Mouse (Mus musculus): ENCODE measurements around the gene Ywhag. TPM values are rescaled to one million over a fixed set of nuclear protein-coding genes. Genes with fewer than 3 reads are reported as not detected.

Ywhag gene
- polyA plus RNA-seq, 1 experiment from 2014 or later: 208 TPM

DNA sequence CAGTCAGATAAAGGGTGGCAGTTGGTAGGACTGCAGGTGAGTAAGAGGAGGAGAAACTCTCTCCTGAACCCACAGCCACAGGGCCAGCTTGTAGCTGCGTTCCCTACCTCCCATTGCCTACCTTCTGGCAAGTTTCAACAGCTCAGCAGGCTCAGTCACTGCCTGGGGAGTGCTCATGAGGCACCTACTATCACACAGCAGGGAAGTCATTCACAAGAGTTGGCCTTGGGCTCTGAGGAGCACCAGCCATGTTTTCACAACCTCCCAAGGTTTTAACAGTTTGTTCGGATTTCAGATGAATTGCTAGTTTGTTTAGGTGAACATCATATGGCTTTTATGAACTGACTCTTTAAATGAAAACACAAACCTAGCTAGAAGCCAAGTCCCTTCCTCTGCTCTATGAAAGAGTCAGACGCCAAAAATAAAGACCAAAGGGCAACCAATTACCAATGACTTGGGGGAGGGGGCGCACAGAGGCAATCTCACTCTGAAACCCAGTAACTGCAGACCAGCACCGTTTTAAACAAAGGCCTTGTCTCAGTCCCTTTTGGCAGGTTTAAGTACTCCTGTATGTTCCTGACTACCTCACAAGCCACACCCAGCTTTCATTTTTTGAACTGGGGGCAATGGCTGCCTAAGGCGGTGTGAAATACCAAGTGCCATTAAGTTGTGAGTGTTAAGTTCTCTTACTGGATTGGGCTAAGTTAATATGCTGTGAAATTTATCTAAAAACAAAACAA, 4.6 kb downstream of the Ywhag start:
- 84% methylated on average over 6 of the region's 6 CpGs for WGBS
- ATAC-seq (ENCODE audit: low FRiP score) (no peak), DNase-seq (ENCODE audit: low spot score) (no peak)
- Histone ChIP-seq H3K9me3 (ENCODE audit: control insufficient read depth, low read length) (no peaks in the 10 kb centered on the region), H3K27me3 (ENCODE audit: control insufficient read depth, insufficient read depth, low read length) (no peaks in the 10 kb centered on the region), H3K36me3 (ENCODE audit: control insufficient read depth, insufficient read depth, low read length) (peaks cover 12% of the 10 kb centered on the region), H3K4me3 (ENCODE audit: low read depth, low read length) (no peak overlapping the region), H3K27ac (ENCODE audit: low read depth, low read length) (no peak overlapping the region), H3K9ac (ENCODE audit: low read depth, low read length) (no peak overlapping the region), H3K4me1 (replicated peaks; ENCODE audit: control insufficient read depth, insufficient read depth, low read length) (peaks cover 2% of the 10 kb centered on the region; the same call in 1 of the 2 replicates), H3K4me2 (replicated peaks; ENCODE audit: low read depth, low read length) (no peak overlapping the region)

DNA sequence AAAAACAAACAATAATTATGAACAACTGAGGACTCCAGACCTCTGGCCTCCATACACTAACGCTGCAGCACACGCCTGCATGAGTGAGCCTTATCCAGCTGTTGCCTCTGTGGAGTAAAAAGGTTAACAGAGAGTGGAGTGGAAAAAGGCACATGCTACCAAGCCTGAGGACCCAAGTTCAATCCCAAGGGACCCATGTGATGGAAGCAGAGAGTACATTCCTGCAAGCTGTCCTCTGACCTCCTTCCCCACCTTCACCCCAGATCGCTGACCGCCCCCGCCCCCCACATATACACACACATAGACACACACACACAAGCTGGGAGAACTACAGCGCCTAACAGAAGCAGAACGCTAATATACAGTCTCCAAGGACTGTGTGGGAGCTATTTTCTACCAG, 10.5 kb downstream of the Ywhag start:
- DNase-seq (ENCODE audit: low spot score): no peak
- Histone ChIP-seq H3K36me3 (ENCODE audit: control insufficient read depth, insufficient read depth, low read length) (peaks cover 21% of the 10 kb centered on the region), H3K9me3 (ENCODE audit: control insufficient read depth, low read length) (no peaks in the 10 kb centered on the region)

DNA sequence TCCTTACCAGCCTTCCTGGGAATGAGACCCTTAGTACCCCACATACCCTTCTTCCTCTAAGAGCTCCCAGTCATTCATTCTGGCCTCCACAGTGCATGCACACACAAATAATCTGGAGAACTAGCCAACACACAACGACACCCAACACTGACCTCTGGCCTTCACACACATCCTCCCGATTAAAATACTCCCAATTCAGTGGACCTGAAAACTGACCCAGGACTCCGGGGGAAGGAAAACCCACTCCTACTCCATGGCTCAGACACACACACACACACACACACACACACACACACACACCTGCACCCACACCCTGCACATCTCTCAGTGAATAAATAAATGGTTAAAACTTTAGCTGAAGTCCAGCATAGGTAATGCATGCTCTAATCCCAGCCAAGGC, 14.5 kb downstream of the Ywhag start:
- Histone ChIP-seq H3K27ac (ENCODE audit: low read depth, low read length) (no peak overlapping the region), H3K4me1 (replicated peaks; ENCODE audit: control insufficient read depth, insufficient read depth, low read length) (no peaks in the 10 kb centered on the region)

More for the DNA sequence above, 10.5 kb downstream of the Ywhag start:
- 94% methylated on average over 7 of the region's 7 CpGs for WGBS
- no peak overlapping the region for H3K4me2 ChIP-seq (replicated peaks; ENCODE audit: low read depth, low read length)
- no peaks in the 10 kb centered on the region for H3K4me1 ChIP-seq (replicated peaks; ENCODE audit: control insufficient read depth, insufficient read depth, low read length)
- H3K27me3 ChIP-seq (ENCODE audit: control insufficient read depth, insufficient read depth, low read length): no peaks in the 10 kb centered on the region
- no peak overlapping the region for H3K4me3 ChIP-seq (ENCODE audit: low read depth, low read length)
- no peak for ATAC-seq (ENCODE audit: low FRiP score)
- H3K27ac ChIP-seq (ENCODE audit: low read depth, low read length): no peak overlapping the region
- no peak overlapping the region for H3K9ac ChIP-seq (ENCODE audit: low read depth, low read length)

DNA sequence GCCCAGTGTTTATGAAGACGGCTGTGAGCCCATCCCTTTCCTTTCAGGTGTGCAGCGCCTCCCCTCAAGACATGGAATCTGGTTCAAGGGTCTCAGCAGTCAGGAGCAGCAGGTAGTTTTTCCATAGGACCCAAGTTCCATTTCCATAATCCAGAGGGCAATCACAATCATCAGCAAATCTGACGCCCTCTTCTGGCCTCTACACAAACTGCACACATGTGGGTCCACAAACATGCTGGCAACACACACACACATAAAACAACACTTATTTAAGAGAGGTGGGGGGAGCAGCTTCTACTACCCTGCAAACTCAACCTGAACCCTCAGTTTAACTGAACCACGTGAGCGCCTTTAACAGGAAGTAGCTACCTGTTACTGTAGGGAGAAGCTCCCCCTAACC, 15.8 kb downstream of the Ywhag start:
- 96% methylated on average over 5 of the region's 5 CpGs for WGBS
- Histone ChIP-seq H3K27ac (ENCODE audit: low read depth, low read length) (no peak overlapping the region), H3K9ac (ENCODE audit: low read depth, low read length) (no peak overlapping the region), H3K4me3 (ENCODE audit: low read depth, low read length) (no peak overlapping the region), H3K9me3 (ENCODE audit: control insufficient read depth, low read length) (no peaks in the 10 kb centered on the region), H3K27me3 (ENCODE audit: control insufficient read depth, insufficient read depth, low read length) (no peaks in the 10 kb centered on the region), H3K36me3 (ENCODE audit: control insufficient read depth, insufficient read depth, low read length) (peaks cover 23% of the 10 kb centered on the region), H3K4me1 (replicated peaks; ENCODE audit: control insufficient read depth, insufficient read depth, low read length) (no peaks in the 10 kb centered on the region), H3K4me2 (replicated peaks; ENCODE audit: low read depth, low read length) (no peak overlapping the region)
- DNase-seq (ENCODE audit: low spot score): no peak
- ATAC-seq (ENCODE audit: low FRiP score): no peak

More for the DNA sequence above, 14.5 kb downstream of the Ywhag start:
- ATAC-seq (ENCODE audit: low FRiP score): no peak
- Histone ChIP-seq H3K27me3 (ENCODE audit: control insufficient read depth, insufficient read depth, low read length) (no peaks in the 10 kb centered on the region), H3K4me3 (ENCODE audit: low read depth, low read length) (no peak overlapping the region), H3K9me3 (ENCODE audit: control insufficient read depth, low read length) (no peaks in the 10 kb centered on the region), H3K4me2 (replicated peaks; ENCODE audit: low read depth, low read length) (no peak overlapping the region), H3K36me3 (ENCODE audit: control insufficient read depth, insufficient read depth, low read length) (peaks cover 23% of the 10 kb centered on the region), H3K9ac (ENCODE audit: low read depth, low read length) (no peak overlapping the region)
- DNase-seq (ENCODE audit: low spot score): no peak
- WGBS: 92% methylated on average over 3 of the region's 3 CpGs

DNA sequence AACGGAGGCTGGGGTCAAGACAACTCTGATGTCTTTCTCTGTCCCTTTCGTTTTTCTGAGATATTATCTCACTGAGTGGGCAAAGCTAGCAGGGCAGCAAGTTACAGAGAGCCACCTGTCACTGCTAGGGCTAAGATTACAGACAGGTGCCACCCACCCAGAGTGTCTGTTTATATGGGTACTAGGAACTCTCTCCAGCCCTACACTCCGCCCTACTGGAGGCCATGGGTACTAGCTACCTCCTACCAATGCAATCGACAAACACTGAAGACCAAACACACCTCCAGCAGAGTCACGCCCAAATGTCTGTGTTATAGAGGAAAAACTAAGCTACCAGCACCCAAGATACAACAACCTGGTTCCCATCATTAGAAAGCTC, 16.4 kb downstream of the Ywhag start:
- Histone ChIP-seq H3K4me2 (replicated peaks; ENCODE audit: low read depth, low read length) (no peak overlapping the region), H3K27ac (ENCODE audit: low read depth, low read length) (no peak overlapping the region), H3K9ac (ENCODE audit: low read depth, low read length) (no peak overlapping the region), H3K4me3 (ENCODE audit: low read depth, low read length) (no peak overlapping the region), H3K9me3 (ENCODE audit: control insufficient read depth, low read length) (no peaks in the 10 kb centered on the region), H3K27me3 (ENCODE audit: control insufficient read depth, insufficient read depth, low read length) (no peaks in the 10 kb centered on the region), H3K4me1 (replicated peaks; ENCODE audit: control insufficient read depth, insufficient read depth, low read length) (no peaks in the 10 kb centered on the region), H3K36me3 (ENCODE audit: control insufficient read depth, insufficient read depth, low read length) (peaks cover 23% of the 10 kb centered on the region)
- DNase-seq (ENCODE audit: low spot score): no peak
- WGBS: 93% methylated on average over 5 of the region's 5 CpGs
- ATAC-seq (ENCODE audit: low FRiP score): no peak

DNA sequence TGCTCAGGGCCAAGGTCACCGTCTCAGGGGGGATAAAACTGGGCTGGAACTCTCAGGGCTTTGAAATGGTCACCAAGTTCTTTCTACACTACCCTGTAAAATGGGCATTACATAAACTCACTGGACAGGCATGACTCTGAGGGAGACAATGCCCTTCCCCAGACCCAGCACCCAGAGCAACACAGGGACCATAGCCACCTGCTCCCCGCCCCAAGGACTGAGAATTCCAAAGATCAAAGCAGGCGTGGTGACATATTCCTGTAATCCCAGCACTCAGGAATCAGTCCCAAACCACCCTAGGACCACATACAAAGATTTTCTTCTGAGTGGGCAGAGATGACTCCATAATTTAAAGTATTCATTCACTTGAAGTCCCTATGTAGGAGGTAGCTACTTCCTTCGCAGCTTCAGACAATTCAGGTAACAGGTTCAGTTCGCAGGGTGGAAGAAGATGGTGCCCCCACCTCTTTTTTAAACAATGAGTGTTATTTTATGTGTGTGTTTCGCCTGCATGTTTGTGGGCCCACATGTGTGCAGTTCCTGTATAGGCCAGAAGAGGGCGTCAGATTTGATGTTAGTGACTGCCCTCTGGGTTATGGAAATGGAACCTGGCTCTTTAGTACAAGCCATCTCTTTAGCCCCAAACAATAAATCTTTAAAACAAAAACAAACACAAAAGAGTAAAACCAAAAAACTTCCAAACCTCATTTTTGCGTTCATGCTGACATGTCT, 16.9 kb downstream of the Ywhag start:
- Histone ChIP-seq H3K9me3 (ENCODE audit: control insufficient read depth, low read length) (no peaks in the 10 kb centered on the region), H3K9ac (ENCODE audit: low read depth, low read length) (no peak overlapping the region), H3K36me3 (ENCODE audit: control insufficient read depth, insufficient read depth, low read length) (peaks cover 23% of the 10 kb centered on the region), H3K27ac (ENCODE audit: low read depth, low read length) (no peak overlapping the region), H3K4me1 (replicated peaks; ENCODE audit: control insufficient read depth, insufficient read depth, low read length) (no peaks in the 10 kb centered on the region), H3K4me3 (ENCODE audit: low read depth, low read length) (no peak overlapping the region), H3K27me3 (ENCODE audit: control insufficient read depth, insufficient read depth, low read length) (no peaks in the 10 kb centered on the region), H3K4me2 (replicated peaks; ENCODE audit: low read depth, low read length) (no peak overlapping the region)
- no peak for DNase-seq (ENCODE audit: low spot score)
- 90% methylated on average over 8 of the region's 8 CpGs for WGBS
- no peak for ATAC-seq (ENCODE audit: low FRiP score)

DNA sequence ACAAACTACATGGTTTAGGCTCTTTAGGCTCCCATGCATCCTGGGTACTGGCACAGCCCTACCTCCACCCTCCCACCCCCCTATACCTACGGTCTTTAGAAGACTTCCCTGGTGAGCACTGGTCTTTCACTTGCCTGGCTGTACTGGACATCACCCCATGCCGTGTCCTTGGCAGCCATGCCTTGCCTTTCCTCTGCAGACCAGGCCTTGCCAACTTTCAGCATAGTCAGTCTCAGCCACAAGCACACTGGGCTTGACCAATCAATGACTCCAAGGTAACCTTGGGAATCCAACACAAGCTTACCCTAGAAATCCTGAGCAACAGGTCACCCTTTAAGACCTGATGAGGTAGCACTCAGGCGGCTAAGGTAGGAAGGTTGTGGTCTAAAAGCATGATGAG, 17.8 kb downstream of the Ywhag start:
- 97% methylated on average over 3 of the region's 3 CpGs for WGBS
- Histone ChIP-seq H3K4me2 (replicated peaks; ENCODE audit: low read depth, low read length) (no peak overlapping the region), H3K4me1 (replicated peaks; ENCODE audit: control insufficient read depth, insufficient read depth, low read length) (no peaks in the 10 kb centered on the region), H3K27me3 (ENCODE audit: control insufficient read depth, insufficient read depth, low read length) (no peaks in the 10 kb centered on the region), H3K36me3 (ENCODE audit: control insufficient read depth, insufficient read depth, low read length) (peaks cover 16% of the 10 kb centered on the region), H3K9me3 (ENCODE audit: control insufficient read depth, low read length) (no peaks in the 10 kb centered on the region), H3K9ac (ENCODE audit: low read depth, low read length) (no peak overlapping the region), H3K27ac (ENCODE audit: low read depth, low read length) (no peak overlapping the region), H3K4me3 (ENCODE audit: low read depth, low read length) (no peak overlapping the region)
- DNase-seq (ENCODE audit: low spot score) (no peak), ATAC-seq (ENCODE audit: low FRiP score) (no peak)

DNA sequence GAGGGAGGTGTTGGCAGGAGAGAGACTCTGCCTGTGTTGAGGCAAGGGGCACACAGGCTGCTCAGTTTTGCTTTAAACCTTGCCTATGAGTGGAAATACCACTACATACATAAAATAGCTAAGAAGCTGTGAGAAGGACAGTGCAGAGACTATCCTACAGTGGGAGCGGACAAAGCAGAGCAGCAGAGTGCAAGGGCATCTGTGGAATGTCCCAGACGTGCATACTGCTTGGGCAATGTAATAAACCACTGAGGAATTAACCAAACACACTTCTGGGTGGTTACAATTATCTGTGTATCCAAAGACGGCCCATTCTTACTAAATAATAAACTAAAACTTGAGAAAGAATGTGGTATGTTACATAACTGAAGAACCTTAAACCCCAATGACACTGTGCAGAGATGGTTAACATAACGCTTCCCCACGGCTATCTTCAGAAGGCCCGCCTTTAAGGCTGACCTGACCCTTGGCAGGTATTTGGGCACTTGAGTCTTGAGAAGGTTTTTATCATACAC, 18.3 kb downstream of the Ywhag start:
- H3K36me3 ChIP-seq (ENCODE audit: control insufficient read depth, insufficient read depth, low read length): peaks cover 17% of the 10 kb centered on the region
- H3K9me3 ChIP-seq (ENCODE audit: control insufficient read depth, low read length): no peaks in the 10 kb centered on the region
- no peaks in the 10 kb centered on the region for H3K27me3 ChIP-seq (ENCODE audit: control insufficient read depth, insufficient read depth, low read length)
- no peak overlapping the region for H3K4me2 ChIP-seq (replicated peaks; ENCODE audit: low read depth, low read length)
- no peak overlapping the region for H3K4me3 ChIP-seq (ENCODE audit: low read depth, low read length)
- H3K9ac ChIP-seq (ENCODE audit: low read depth, low read length): no peak overlapping the region
- H3K27ac ChIP-seq (ENCODE audit: low read depth, low read length): no peak overlapping the region
- ATAC-seq (ENCODE audit: low FRiP score) (no peak), DNase-seq (ENCODE audit: low spot score) (no peak)
- no peaks in the 10 kb centered on the region for H3K4me1 ChIP-seq (replicated peaks; ENCODE audit: control insufficient read depth, insufficient read depth, low read length)
- WGBS: 89% methylated on average over 6 of the region's 6 CpGs

DNA sequence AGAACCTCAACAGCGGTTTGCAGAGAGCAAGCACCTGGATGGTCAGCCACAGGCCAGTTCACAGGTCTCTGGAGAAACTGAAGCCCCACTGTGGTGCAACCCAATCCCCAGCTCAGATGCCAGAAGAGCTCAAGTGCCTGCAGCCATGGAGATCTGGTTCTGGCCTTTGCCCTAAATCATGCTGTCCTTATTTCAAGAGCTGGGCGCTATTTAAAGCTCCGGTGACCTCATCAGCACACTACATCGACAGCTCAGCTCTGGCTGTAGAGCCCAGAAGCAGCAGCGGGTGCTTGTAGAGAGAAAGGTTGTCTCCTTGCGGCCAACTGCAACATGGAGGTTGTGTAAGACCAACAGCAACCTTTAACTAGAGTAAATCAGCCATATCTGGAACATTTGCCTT, 20.3 kb downstream of the Ywhag start:
- H3K36me3 ChIP-seq (ENCODE audit: control insufficient read depth, insufficient read depth, low read length): peaks cover 23% of the 10 kb centered on the region
- ATAC-seq (ENCODE audit: low FRiP score): no peak

More for the DNA sequence above, 20.3 kb downstream of the Ywhag start:
- DNase-seq (ENCODE audit: low spot score): no peak
- no peak overlapping the region for H3K27ac ChIP-seq (ENCODE audit: low read depth, low read length)
- H3K4me3 ChIP-seq (ENCODE audit: low read depth, low read length): no peak overlapping the region
- H3K4me2 ChIP-seq (replicated peaks; ENCODE audit: low read depth, low read length): no peak overlapping the region
- WGBS: 94% methylated on average over 6 of the region's 6 CpGs
- no peak overlapping the region for H3K9ac ChIP-seq (ENCODE audit: low read depth, low read length)
- no peaks in the 10 kb centered on the region for H3K27me3 ChIP-seq (ENCODE audit: control insufficient read depth, insufficient read depth, low read length)
- H3K4me1 ChIP-seq (replicated peaks; ENCODE audit: control insufficient read depth, insufficient read depth, low read length): no peaks in the 10 kb centered on the region
- no peaks in the 10 kb centered on the region for H3K9me3 ChIP-seq (ENCODE audit: control insufficient read depth, low read length)
